Mouse (Mus musculus): ENCODE measurements around the gene Thbs3. TPM values are rescaled to one million over a fixed set of nuclear protein-coding genes. Genes with fewer than 3 reads are reported as not detected.

The Thbs3 gene
- polyA plus RNA-seq, 1 experiment from 2014 or later: 86.2 TPM

DNA sequence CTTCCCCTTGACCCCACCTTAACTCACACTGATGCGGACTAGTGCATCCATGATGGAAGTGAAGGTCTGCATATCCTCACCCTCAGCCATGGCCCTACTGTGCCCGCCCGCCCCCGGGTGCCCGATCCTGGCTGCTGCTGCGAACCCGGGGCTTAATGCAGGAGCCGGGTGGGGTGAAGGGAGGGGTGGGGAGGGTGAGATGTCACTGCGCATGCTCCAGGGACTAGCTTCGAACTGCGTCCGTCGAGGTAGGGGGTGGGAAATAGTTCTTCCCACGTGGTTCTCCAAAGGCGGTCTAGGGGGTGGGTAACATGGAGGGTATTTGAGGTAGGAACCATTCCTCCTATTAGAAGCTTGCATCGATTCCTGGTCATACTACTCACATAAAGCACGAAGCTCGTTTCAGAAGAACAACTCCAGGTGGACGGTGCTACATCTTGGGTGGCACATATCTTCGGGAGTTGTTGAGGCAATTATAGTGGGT lies 30.8 kb downstream of the Thbs3 start, which contains the start of gene Krtcap2:
TSS of gene Krtcap2 (plus strand) at position 279 of the 484 bp plus-strand sequence.
- H3K4me1 ChIP-seq (replicated peaks): peaks cover 52% of the 10 kb centered on the region
- peak within 1 kb of the TSS; percentile 97 for H3K27ac ChIP-seq
- WGBS: 3% methylated on average over 20 of the region's 20 CpGs

DNA sequence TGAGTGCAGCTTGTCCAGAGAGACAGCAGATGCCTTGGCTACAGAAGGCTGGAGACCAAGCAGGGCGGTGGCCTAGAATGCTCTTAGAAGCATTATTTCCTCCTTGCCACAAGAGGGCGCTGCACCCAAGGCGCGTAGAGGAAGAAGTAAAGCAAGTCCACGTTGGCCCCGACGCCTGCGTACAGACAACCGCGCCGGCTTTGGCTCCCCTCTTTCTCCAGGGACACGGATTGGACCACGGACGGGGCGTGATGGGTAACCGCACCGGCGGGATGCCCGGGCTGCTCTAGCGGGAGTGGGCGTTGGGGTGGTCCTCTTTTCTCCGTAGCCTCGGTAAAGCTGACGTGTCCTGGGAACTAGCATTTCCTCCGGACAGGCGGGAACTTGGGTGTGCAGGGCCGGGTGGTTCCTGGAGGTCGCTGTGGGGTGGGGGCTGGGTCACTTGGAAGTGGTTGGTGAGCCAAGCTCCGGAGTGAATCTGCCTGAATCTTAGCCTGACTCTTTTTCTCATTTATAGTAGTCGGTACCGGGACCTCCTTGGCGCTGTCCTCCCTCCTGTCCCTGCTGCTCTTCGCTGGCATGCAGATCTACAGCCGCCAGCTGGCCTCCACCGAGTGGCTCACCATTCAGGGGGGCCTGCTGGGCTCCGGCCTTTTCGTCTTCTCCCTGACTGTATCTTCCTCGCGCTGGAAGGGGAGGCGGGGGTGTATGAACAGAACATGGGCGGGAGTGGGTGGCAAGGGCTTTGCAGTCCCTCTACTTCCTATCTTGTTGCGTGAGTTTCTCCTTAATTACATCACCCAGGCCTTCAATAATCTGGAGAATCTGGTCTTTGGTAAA lies 31.5 kb downstream of the Thbs3 start, which contains the start of gene Trim46:
TSS of gene Trim46 (minus strand) at position 49 of the 840 bp plus-strand sequence.
- Histone ChIP-seq H3K9me3 (no peaks in the 10 kb centered on the region), H3K4me1 (replicated peaks) (peaks cover 57% of the 10 kb centered on the region), H3K4me2 (replicated peaks) (peak within 1 kb of the TSS; percentile 93), H3K27ac (peak within 1 kb of the TSS; percentile 97), H3K4me3 (replicated peaks) (peak within 1 kb of the TSS; percentile 75), H3K27me3 (no peaks in the 10 kb centered on the region), H3K36me3 (peaks cover 15% of the 10 kb centered on the region), H3K9ac (replicated peaks) (peak within 1 kb of the TSS; percentile 84)
- WGBS: under 1% methylated on average over 42 of the region's 42 CpGs
- ATAC-seq: peak; percentile 60

More for the DNA sequence above, 30.8 kb downstream of the Thbs3 start, which contains the start of gene Krtcap2:
- peak; percentile 55 for ATAC-seq
- Histone ChIP-seq H3K4me2 (replicated peaks) (peak within 1 kb of the TSS; percentile 93), H3K27me3 (no peaks in the 10 kb centered on the region), H3K4me3 (replicated peaks) (peak within 1 kb of the TSS; percentile 75), H3K9ac (replicated peaks) (peak within 1 kb of the TSS; percentile 84), H3K36me3 (peaks cover 23% of the 10 kb centered on the region), H3K9me3 (no peaks in the 10 kb centered on the region)

DNA sequence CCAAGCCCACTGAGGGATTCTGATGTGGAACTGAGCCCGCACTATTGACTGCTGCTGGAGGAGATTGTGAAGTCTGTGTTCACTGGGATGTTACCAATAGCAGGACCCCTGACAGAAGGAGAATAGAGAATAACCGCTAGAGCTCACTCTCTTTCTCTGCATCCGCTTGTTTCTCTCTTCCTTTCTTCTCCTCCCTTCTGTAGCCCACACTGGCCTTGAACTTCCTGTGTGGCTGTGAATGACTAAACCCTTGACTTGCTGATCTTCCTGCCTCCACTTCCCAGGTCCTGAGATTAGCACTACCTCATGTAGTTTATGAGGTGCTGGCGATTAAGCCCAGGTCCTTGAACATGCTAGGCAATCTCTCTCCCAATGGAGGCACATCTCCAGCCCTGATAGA lies 32.5 kb downstream of the Thbs3 start:
- peak overlapping the region; percentile 93 for H3K4me2 ChIP-seq (replicated peaks)
- no peak for ATAC-seq
- no peak overlapping the region for H3K27ac ChIP-seq
- no peaks in the 10 kb centered on the region for H3K27me3 ChIP-seq
- WGBS: 80% methylated on average over 4 of the region's 4 CpGs
- peaks cover 55% of the 10 kb centered on the region for H3K4me1 ChIP-seq (replicated peaks)
- peaks cover 6% of the 10 kb centered on the region; the same call in 1 of the 2 replicates for H3K36me3 ChIP-seq
- H3K9me3 ChIP-seq: no peaks in the 10 kb centered on the region
- peak overlapping the region; percentile 75 for H3K4me3 ChIP-seq (replicated peaks)
- H3K9ac ChIP-seq (replicated peaks): peak overlapping the region; percentile 84; the same call in 1 of the 2 replicates

DNA sequence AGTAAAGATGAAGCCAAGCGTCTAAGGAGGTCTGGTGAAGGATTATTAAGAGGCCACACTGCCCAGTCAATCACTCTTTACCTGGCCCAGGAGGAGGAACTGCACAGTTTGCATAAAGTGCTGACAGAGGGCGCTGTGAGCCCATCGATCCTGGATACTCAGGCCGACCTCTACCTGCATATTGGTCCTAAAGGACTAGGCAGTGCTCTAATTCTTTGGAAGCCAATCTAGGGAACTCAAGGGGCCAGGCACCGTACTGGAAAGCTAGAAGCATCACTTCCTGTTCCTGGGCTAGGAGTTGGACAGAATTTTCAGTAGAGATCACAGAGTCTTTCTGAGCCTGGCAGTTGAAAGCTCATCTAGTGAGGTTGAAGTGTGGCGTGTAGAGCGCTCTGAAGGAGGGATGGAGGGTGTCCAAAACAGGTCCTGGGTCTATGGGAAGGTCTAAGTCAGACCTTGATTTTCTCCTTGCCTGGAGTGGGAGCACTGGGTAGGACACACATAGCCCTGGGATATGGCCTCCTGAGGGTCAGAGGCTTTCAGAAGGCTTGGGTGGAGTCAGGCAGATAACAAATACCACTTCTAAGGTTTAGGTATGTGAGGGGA lies 35.6 kb downstream of the Thbs3 start:
- Histone ChIP-seq H3K4me3 (replicated peaks) (no peak overlapping the region), H3K4me1 (replicated peaks) (peaks cover 32% of the 10 kb centered on the region), H3K27me3 (0 out of 2 replicates have a peak, but pooled peaks cover 3% of the 10 kb centered on the region), H3K9ac (replicated peaks) (no peak overlapping the region), H3K9me3 (no peaks in the 10 kb centered on the region), H3K4me2 (replicated peaks) (no peak overlapping the region), H3K36me3 (peaks cover 6% of the 10 kb centered on the region; the same call in 1 of the 2 replicates), H3K27ac (no peak overlapping the region)
- no peak for ATAC-seq
- 22% methylated on average over 7 of the region's 7 CpGs for WGBS

DNA sequence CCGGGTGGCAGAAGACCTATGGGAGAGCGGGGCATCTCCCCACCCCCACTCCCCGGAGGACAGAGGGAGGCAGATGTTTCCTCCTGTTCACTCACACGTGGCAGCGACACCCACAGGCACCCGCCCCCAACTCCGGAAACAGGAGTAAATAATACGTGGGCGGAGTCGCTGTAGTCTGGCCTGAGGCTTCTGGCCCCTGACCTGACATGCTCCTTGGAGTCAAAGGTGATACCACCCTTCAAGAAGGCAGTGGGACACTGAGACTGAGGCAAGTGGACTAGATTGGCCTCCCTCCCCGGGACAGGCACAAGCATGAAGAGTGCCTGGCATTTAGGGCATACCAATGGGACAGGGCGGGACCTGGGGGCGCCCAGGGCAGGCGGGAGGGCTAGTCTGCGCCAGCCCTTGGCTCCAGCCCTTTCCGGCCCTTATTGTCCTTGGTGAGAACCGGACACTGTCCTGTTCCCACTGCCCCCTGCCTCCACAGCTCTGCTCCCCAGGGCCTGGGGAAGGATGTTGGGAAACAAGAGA lies 36.5 kb downstream of the Thbs3 start:
- ATAC-seq: no peak
- Histone ChIP-seq H3K36me3 (peaks cover 6% of the 10 kb centered on the region; the same call in 1 of the 2 replicates), H3K4me1 (replicated peaks) (peaks cover 26% of the 10 kb centered on the region), H3K9ac (replicated peaks) (no peak overlapping the region), H3K4me3 (replicated peaks) (no peak overlapping the region), H3K27ac (no peak overlapping the region), H3K27me3 (0 out of 2 replicates have a peak, but pooled peaks cover 3% of the 10 kb centered on the region), H3K9me3 (no peaks in the 10 kb centered on the region), H3K4me2 (replicated peaks) (peak overlapping the region; percentile 11; the same call in 1 of the 2 replicates)
- 8% methylated on average over 17 of the region's 17 CpGs for WGBS

DNA sequence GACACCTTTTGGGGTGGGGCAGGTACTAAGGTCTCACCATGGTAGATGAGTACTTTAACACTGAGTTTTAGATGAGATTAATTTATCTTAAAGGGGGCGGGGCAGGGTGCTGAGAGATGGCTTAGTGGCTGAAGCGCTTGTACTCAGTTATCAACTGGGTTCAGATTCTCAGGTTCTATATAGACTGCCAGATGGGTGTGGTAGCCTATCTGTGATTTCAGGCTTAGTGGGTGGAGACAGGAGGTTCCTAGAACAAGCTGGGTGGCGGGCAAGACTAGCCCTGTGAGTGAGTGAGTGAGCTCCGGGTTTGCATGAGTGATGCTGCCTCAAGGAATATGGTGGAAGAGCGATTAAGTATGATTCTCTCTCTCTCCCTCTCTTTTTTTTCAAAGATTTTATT lies 40.0 kb downstream of the Thbs3 start:
- no peaks in the 10 kb centered on the region for H3K36me3 ChIP-seq
- no peak overlapping the region for H3K27ac ChIP-seq
- H3K27me3 ChIP-seq: peaks cover 6% of the 10 kb centered on the region; the same call in 1 of the 2 replicates
- H3K9ac ChIP-seq (replicated peaks): no peak overlapping the region
- 92% methylated on average over 5 of the region's 5 CpGs for WGBS
- H3K4me1 ChIP-seq (replicated peaks): peaks cover 8% of the 10 kb centered on the region
- no peak overlapping the region for H3K4me2 ChIP-seq (replicated peaks)
- no peaks in the 10 kb centered on the region for H3K9me3 ChIP-seq
- no peak overlapping the region for H3K4me3 ChIP-seq (replicated peaks)
- ATAC-seq: no peak

GRCm38 (mm10) chr3:89256177-89256576 lies 41.2 kb downstream of the Thbs3 start:
- peaks cover 6% of the 10 kb centered on the region; the same call in 1 of the 2 replicates for H3K27me3 ChIP-seq
- no peak overlapping the region for H3K4me3 ChIP-seq (replicated peaks)
- no peaks in the 10 kb centered on the region for H3K9me3 ChIP-seq
- no peak overlapping the region for H3K27ac ChIP-seq
- no peak for ATAC-seq
- 82% methylated on average over 5 of the region's 5 CpGs for WGBS
- no peak overlapping the region for H3K4me2 ChIP-seq (replicated peaks)
- no peaks in the 10 kb centered on the region for H3K36me3 ChIP-seq
- peaks cover 6% of the 10 kb centered on the region for H3K4me1 ChIP-seq (replicated peaks)
- no peak overlapping the region for H3K9ac ChIP-seq (replicated peaks)

DNA sequence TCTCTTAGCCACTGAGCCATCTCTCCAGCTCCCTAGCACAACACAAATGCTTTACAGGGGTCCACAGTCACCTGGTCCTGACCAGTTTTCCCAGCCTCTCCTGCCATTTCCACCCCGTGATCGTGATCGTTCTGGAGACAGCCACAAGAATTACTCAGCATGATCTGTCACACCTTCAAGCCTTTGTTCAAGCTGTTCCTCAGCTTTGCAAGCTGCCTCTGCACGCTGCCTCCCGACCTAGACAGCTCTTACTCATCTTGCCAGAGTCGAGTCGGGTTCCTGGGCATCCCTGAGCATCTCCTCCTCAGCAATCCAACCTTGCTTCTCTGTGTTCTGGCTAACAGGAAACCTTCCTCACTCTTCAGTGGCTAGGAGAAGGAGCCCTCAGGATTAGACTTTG lies 44.1 kb downstream of the Thbs3 start, which contains the start of gene Dpm3:
TSS of gene Dpm3 (plus strand) at position 283 of the 400 bp plus-strand sequence.
- Histone ChIP-seq H3K9ac (replicated peaks) (no peak within 1 kb of the TSS), H3K9me3 (no peaks in the 10 kb centered on the region), H3K4me2 (replicated peaks) (no peak within 1 kb of the TSS), H3K4me3 (replicated peaks) (no peak within 1 kb of the TSS), H3K36me3 (no peaks in the 10 kb centered on the region), H3K27ac (no peak within 1 kb of the TSS), H3K4me1 (replicated peaks) (no peaks in the 10 kb centered on the region), H3K27me3 (peaks cover 3% of the 10 kb centered on the region; the same call in 1 of the 2 replicates)
- 66% methylated on average over 7 of the region's 7 CpGs for WGBS
- no peak for ATAC-seq

GRCm38 (mm10) chr3:89260211-89260610 lies 45.2 kb downstream of the Thbs3 start:
- 47% methylated on average over 3 of the region's 3 CpGs for WGBS
- peaks cover 3% of the 10 kb centered on the region; the same call in 1 of the 2 replicates for H3K27me3 ChIP-seq
- no peak overlapping the region for H3K4me2 ChIP-seq (replicated peaks)
- no peak overlapping the region for H3K9ac ChIP-seq (replicated peaks)
- ATAC-seq: no peak
- H3K4me1 ChIP-seq (replicated peaks): no peaks in the 10 kb centered on the region
- H3K9me3 ChIP-seq: no peaks in the 10 kb centered on the region
- H3K4me3 ChIP-seq (replicated peaks): no peak overlapping the region
- no peak overlapping the region for H3K27ac ChIP-seq
- H3K36me3 ChIP-seq: no peaks in the 10 kb centered on the region

GRCm38 (mm10) chr3:89262417-89262816 lies 47.4 kb downstream of the Thbs3 start:
- no peak for ATAC-seq
- H3K4me1 ChIP-seq (replicated peaks): peaks cover 12% of the 10 kb centered on the region
- no peak overlapping the region for H3K27ac ChIP-seq
- H3K4me2 ChIP-seq (replicated peaks): no peak overlapping the region
- H3K9me3 ChIP-seq: no peaks in the 10 kb centered on the region
- H3K9ac ChIP-seq (replicated peaks): no peak overlapping the region
- H3K4me3 ChIP-seq (replicated peaks): no peak overlapping the region
- no peaks in the 10 kb centered on the region for H3K36me3 ChIP-seq
- 78% methylated on average over 10 of the region's 10 CpGs for WGBS
- peaks cover 3% of the 10 kb centered on the region; the same call in 1 of the 2 replicates for H3K27me3 ChIP-seq

DNA sequence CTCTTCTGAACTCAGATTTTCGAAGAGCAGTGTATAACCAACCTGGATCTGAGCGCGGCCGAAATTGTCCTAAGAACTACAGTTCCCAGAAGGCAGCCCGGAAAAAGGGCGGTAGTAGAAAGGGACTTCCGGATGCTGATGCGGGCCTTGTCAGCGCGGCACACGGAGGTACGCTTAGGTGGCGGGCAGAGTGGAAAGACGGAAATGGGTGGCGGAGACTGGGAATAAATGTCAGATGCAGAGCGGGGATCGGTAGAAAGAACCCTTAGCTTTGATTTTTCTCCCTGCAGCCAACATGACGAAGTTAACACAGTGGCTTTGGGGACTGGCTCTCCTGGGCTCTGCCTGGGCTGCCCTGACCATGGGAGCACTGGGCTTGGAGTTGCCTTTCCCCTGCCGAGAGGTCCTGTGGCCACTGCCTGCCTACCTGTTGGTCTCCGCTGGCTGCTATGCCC lies 51.5 kb downstream of the Thbs3 start:
- H3K4me3 ChIP-seq (replicated peaks): peak overlapping the region; percentile 64
- WGBS: under 1% methylated on average over 20 of the region's 20 CpGs
- H3K9me3 ChIP-seq: no peaks in the 10 kb centered on the region
- H3K36me3 ChIP-seq: no peaks in the 10 kb centered on the region
- ATAC-seq: peak; percentile 93
- peaks cover 40% of the 10 kb centered on the region for H3K4me1 ChIP-seq (replicated peaks)
- H3K27me3 ChIP-seq: no peaks in the 10 kb centered on the region
- H3K27ac ChIP-seq: peak overlapping the region; percentile 76
- H3K9ac ChIP-seq (replicated peaks): peak overlapping the region; percentile 84
- peak overlapping the region; percentile 82 for H3K4me2 ChIP-seq (replicated peaks)

Measured in midbrain, embryonic 13.5 days (tissue).